Mouse (Mus musculus) limb, embryonic 10.5 days (tissue): ENCODE results near the gene Insig2. TPM values are rescaled to one million over a fixed set of nuclear protein-coding genes. Genes with fewer than 3 reads are reported as not detected.

ENCODE experiments used
- polyA plus RNA-seq: library from polyadenylated mRNA; unstranded; fragments of >200 nt; fragmentation: Nextera tagmentation; extraction: Ambion mirVana; gene quantifications from 2 replicates; pipeline ENCODE4 v1.2.1, GENCODE M21; 2016

Insig2 gene
- polyA plus RNA-seq, 1 experiment from 2014 or later: 18.5 TPM

Other genes starting within 250 kb of the Insig2 start
- gene Ccdc93, start 98.5 kb upstream of the Insig2 start, polyA plus RNA-seq: 11.4 and 12.1 TPM in 2 replicates
- 0.43 and 0.51 TPM in 2 replicates for gene Htr5b, start 195.9 kb upstream of the Insig2 start, polyA plus RNA-seq
- 75.5 and 89.8 TPM in 2 replicates for gene Ddx18, start 235.4 kb upstream of the Insig2 start, polyA plus RNA-seq